In genomic region chr17:74274471-74274870, GRCm38 (mm10) we compare ENCODE assay signal across 22 mouse cellular contexts. TPM values are rescaled to one million over a fixed set of nuclear protein-coding genes. Genes with fewer than 3 reads are reported as not detected.
DNase-seq lines count a peak whose midpoint lies in the region; ATAC-seq and TF ChIP-seq lines count a peak whose summit lies in the region.
"Had no signal": no experiment of that assay in that cellular context is flagged by ENCODE, and none has a peak within 500 bp of the region (broad histone marks: within the 10 kb centered on the region; RNA-seq: fewer than 3 reads in every experiment).

No protein-coding gene starts in this region.

- no peak overlapping the region for H3K4me2 ChIP-seq in kidney, embryonic 14.5 days (replicated peaks; ENCODE audit: low read depth, low read length)
- H3K4me2 ChIP-seq: forebrain, embryonic 13.5 days; heart, embryonic 11.5 days; hindbrain, embryonic 13.5 days had no signal

- no peaks in the 10 kb centered on the region for H3K9me3 ChIP-seq in kidney, embryonic 14.5 days (ENCODE audit: control insufficient read depth, low read length)
- H3K9me3 ChIP-seq in midbrain, embryonic 10.5 days (replicated peaks) = peaks cover 11% of the 10 kb centered on the region
- H3K9me3 ChIP-seq: forebrain, embryonic 13.5 days; hindbrain, embryonic 13.5 days had no signal

- no peaks in the 10 kb centered on the region for H3K27me3 ChIP-seq in kidney, adult 2 months (replicated peaks; ENCODE audit: control insufficient read depth, insufficient read depth, low read length)
- H3K27me3 ChIP-seq in kidney, embryonic 14.5 days (ENCODE audit: control insufficient read depth, insufficient read depth, low read length) = no peaks in the 10 kb centered on the region
- H3K27me3 ChIP-seq in liver, adult 2 months (ENCODE audit: control insufficient read depth, insufficient read depth, low read length) = no peaks in the 10 kb centered on the region
- H3K27me3 ChIP-seq in midbrain, embryonic 10.5 days (ENCODE audit: low read depth, poor library complexity, severe bottlenecking) = no peaks in the 10 kb centered on the region
- H3K27me3 ChIP-seq: forebrain, embryonic 13.5 days; hindbrain, embryonic 13.5 days; Patski had no signal

- no peak overlapping the region for H3K27ac ChIP-seq in kidney, adult 2 months (ENCODE audit: insufficient read depth, low read depth, low read length)
- H3K27ac ChIP-seq in kidney, embryonic 14.5 days (ENCODE audit: low read depth, low read length) = no peak overlapping the region
- H3K27ac ChIP-seq in liver, adult 2 months (replicated peaks; ENCODE audit: insufficient read depth, low read depth, low read length) = 0 out of 2 replicates have a peak overlapping the region, but pooled peaks have one; percentile 28
- no peak overlapping the region for H3K27ac ChIP-seq in midbrain, embryonic 10.5 days (replicated peaks)
- H3K27ac ChIP-seq: forebrain, embryonic 10.5 days; forebrain, embryonic 13.5 days; hindbrain, embryonic 10.5 days; hindbrain, embryonic 13.5 days had no signal

- H3K36me3 ChIP-seq in kidney, adult 2 months (ENCODE audit: control insufficient read depth, insufficient read depth, low read length) = no peaks in the 10 kb centered on the region
- H3K36me3 ChIP-seq in kidney, embryonic 14.5 days (ENCODE audit: control insufficient read depth, insufficient read depth, low read length) = no peaks in the 10 kb centered on the region
- H3K36me3 ChIP-seq in liver, adult 2 months (ENCODE audit: control insufficient read depth, insufficient read depth, low read length) = no peaks in the 10 kb centered on the region
- H3K36me3 ChIP-seq in midbrain, embryonic 10.5 days = peaks cover 34% of the 10 kb centered on the region
- H3K36me3 ChIP-seq: hindbrain, embryonic 13.5 days had no signal

- WGBS in kidney, adult 2 months = 10% methylated on average over 3 of the region's 3 CpGs
- WGBS in kidney, embryonic 14.5 days = 59% methylated on average over 3 of the region's 3 CpGs
- 9% methylated on average over 3 of the region's 3 CpGs for WGBS in liver, adult 2 months
- 90% methylated on average over 3 of the region's 3 CpGs for WGBS in midbrain, embryonic 10.5 days

- no peak for TF ChIP-seq POLR2A in kidney, adult 2 months (IDR thresholded peaks at IDR 0.05; ENCODE audit: low read depth, low read length)
- TF ChIP-seq POLR2A in liver, adult 2 months (IDR thresholded peaks at IDR 0.05; ENCODE audit: extremely low read depth, insufficient read depth, low read length) = no peak

- peaks cover 9% of the 10 kb centered on the region for H3K4me1 ChIP-seq in kidney, adult 2 months (ENCODE audit: control insufficient read depth, insufficient read depth, low read length)
- no peaks in the 10 kb centered on the region for H3K4me1 ChIP-seq in kidney, embryonic 14.5 days (ENCODE audit: control insufficient read depth, insufficient read depth, low read length)
- H3K4me1 ChIP-seq in liver, adult 2 months (ENCODE audit: control insufficient read depth, insufficient read depth, low read length) = peaks cover 24% of the 10 kb centered on the region
- H3K4me1 ChIP-seq in midbrain, embryonic 10.5 days = no peaks in the 10 kb centered on the region
- H3K4me1 ChIP-seq: forebrain, embryonic 10.5 days had no signal

- H3K79me2 ChIP-seq in liver, adult 2 months (ENCODE audit: control insufficient read depth, insufficient read depth, low read length) = peaks cover 25% of the 10 kb centered on the region; the same call in 1 of the 2 replicates

- no peak overlapping the region for H3K9ac ChIP-seq in kidney, embryonic 14.5 days (ENCODE audit: low read depth, low read length)
- H3K9ac ChIP-seq in liver, adult 2 months (ENCODE audit: low read depth, low read length) = no peak overlapping the region
- H3K9ac ChIP-seq: forebrain, embryonic 13.5 days; hindbrain, embryonic 13.5 days had no signal

- H3K4me3 ChIP-seq in kidney, adult 2 months (ENCODE audit: insufficient read depth, low read depth, low read length) = no peak overlapping the region
- no peak overlapping the region for H3K4me3 ChIP-seq in kidney, embryonic 14.5 days (ENCODE audit: low read length)
- no peak overlapping the region for H3K4me3 ChIP-seq in liver, adult 2 months (ENCODE audit: insufficient read depth, low read depth, low read length)
- no peak overlapping the region for H3K4me3 ChIP-seq in midbrain, embryonic 10.5 days
- H3K4me3 ChIP-seq: forebrain, embryonic 10.5 days; forebrain, embryonic 13.5 days; hindbrain, embryonic 10.5 days; hindbrain, embryonic 13.5 days had no signal

- DNase-seq in kidney, adult 2 months = peak; percentile 52
- DNase-seq in liver, adult 2 months (ENCODE audit: extremely low read depth, low read depth, low spot score) = peak; percentile 60
- no peak for DNase-seq in liver
- no peak for DNase-seq in midbrain, embryonic 10.5 days (ENCODE audit: low spot score)
- DNase-seq: adrenal gland, postnatal 10 days; adrenal gland, postnatal 36 days; B cell, adult 2 months; cerebellum, adult 18-20 months; cerebellum, adult 9-10 months; cerebellum, postnatal 14 days; gastrocnemius, postnatal 10 days; gastrocnemius, postnatal 36 days had no signal

- no peak for ATAC-seq in kidney, embryonic 14.5 days (ENCODE audit: low FRiP score, low TSS enrichment)
- ATAC-seq in CD4-positive, CD25-positive, alpha-beta regulatory T cell, adult 4 months = peak; percentile 60
- ATAC-seq: forebrain, embryonic 13.5 days; forebrain, embryonic 16.5 days; hindbrain, embryonic 16.5 days; Patski had no signal

- no peak for TF ChIP-seq CTCF in kidney, adult 2 months (conservative IDR thresholded peaks at IDR 0.05; ENCODE audit: insufficient read depth, insufficient read length, low read depth, low read length)
- no peak for TF ChIP-seq CTCF in liver, adult 2 months (IDR thresholded peaks at IDR 0.05; ENCODE audit: low read depth, low read length)

RNA-seq across cellular contexts. Expression of gene Memo1, which starts 20.9 kb away (rescaled TPM):
- 38.7 and 43.1 TPM in 2 replicates for polyA plus RNA-seq in kidney, adult 2 months (2012; rRNA removed)
- polyA plus RNA-seq in kidney, embryonic 14.5 days (2014; fragmentation: Nextera tagmentation; extraction: Ambion mirVana) = 94.1 and 94.7 TPM in 2 replicates
- 31.8 and 36.6 TPM in 2 replicates for total RNA-seq in liver, adult 2 months (2014; rRNA removed)
- 34.5 and 36.0 TPM in 2 replicates for polyA plus RNA-seq in liver, adult 2 months (2012; rRNA removed)
- 10 to 100 TPM; 37.0 to 47.0 TPM for polyA plus RNA-seq in CD4-positive, CD25-positive, alpha-beta regulatory T cell, adult 4 months (2017; shearing (Covaris generic))
- 92.2 and 99.8 TPM in 2 replicates for polyA plus RNA-seq in midbrain, embryonic 10.5 days (2016; fragmentation: Nextera tagmentation; extraction: Ambion mirVana)

RNA-seq across cellular contexts. Expression of gene Dpy30, which starts 49.3 kb away (rescaled TPM):
- 38.1 and 57.3 TPM in 2 replicates for polyA plus RNA-seq in kidney, adult 2 months (2012; rRNA removed)
- 264 and 339 TPM in 2 replicates for polyA plus RNA-seq in kidney, embryonic 14.5 days (2014; fragmentation: Nextera tagmentation; extraction: Ambion mirVana)
- 22.1 and 29.2 TPM in 2 replicates for total RNA-seq in liver, adult 2 months (2014; rRNA removed)
- polyA plus RNA-seq in liver, adult 2 months (2012; rRNA removed) = 30.4 and 34.7 TPM in 2 replicates
- polyA plus RNA-seq in CD4-positive, CD25-positive, alpha-beta regulatory T cell, adult 4 months (2017; shearing (Covaris generic)) = 100 to 1,000 TPM; 134 to 146 TPM
- polyA plus RNA-seq in midbrain, embryonic 10.5 days (2016; fragmentation: Nextera tagmentation; extraction: Ambion mirVana) = 279 and 306 TPM in 2 replicates

Comparison
In these comparisons a context has a peak if more than half of its experiments do, and no peak if none do; other contexts are left out.
1. DNase-seq: peak in kidney, adult 2 months (single experiment) and liver, adult 2 months (single experiment); none in liver (single experiment) and midbrain, embryonic 10.5 days (single experiment).